17 mouse cellular contexts compared by ENCODE assay signal in the genomic region with DNA sequence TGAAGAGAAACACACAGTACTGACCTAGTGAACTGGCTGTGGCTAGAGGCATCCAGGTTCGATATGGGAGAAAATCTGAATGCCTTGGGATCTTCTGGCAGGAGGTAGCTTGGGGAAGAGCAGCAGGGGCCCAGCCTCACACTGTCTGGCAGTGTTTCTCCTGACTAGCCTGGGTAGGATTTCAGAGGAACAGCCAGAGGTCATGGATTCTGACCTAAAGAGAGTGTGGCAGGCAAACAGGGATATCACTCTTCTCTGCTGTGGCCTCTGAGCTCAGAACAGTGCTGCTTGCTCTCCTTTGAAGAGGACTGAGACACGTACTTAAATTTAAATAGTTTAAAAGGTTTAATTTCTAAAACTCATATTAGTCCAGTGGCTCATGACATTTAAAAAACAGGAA. TPM values are rescaled to one million over a fixed set of nuclear protein-coding genes. Genes with fewer than 3 reads are reported as not detected.
A peak's percentile ranks its signal among the peaks of the same experiment; 100 is the strongest.
DNase-seq lines count a peak whose midpoint lies in the region; ATAC-seq and TF ChIP-seq lines count a peak whose summit lies in the region.
"Had no signal": no experiment of that assay in that cellular context is flagged by ENCODE, and none has a peak within 500 bp of the region (broad histone marks: within the 10 kb centered on the region; RNA-seq: fewer than 3 reads in every experiment).

No protein-coding gene starts in this region.

- peak overlapping the region; percentile 57 for H3K4me2 ChIP-seq in lung, embryonic 14.5 days
- H3K4me2 ChIP-seq in heart, embryonic 16.5 days (ENCODE audit: low read depth, low read length), result 0 out of 2 replicates have a peak overlapping the region, but pooled peaks have one; percentile 4
- H3K4me2 ChIP-seq: forebrain, embryonic 13.5 days; hindbrain, embryonic 14.5 days; liver, embryonic 12.5 days had no signal

- intact Hi-C loops in heart, postnatal 36 days (cut with DNase I), result no loop called here

- DNase-seq in heart, adult 11 months, result peak; percentile 89
- DNase-seq in heart, postnatal 36 days, result no peak
- DNase-seq in lung, embryonic 14.5 days, result peak; percentile 65
- no peak for DNase-seq in lung, adult 2 months
- DNase-seq in lung, postnatal 36 days, result peak; percentile 67
- DNase-seq in thymus, postnatal 0 days (ENCODE audit: low spot score), result no peak
- no peak for DNase-seq in gastrocnemius, postnatal 10 days
- DNase-seq: cerebellum, adult 11-12 months; gastrocnemius, adult 2 months; kidney, postnatal 10 days; right cerebral cortex, postnatal 25 days; thymus, postnatal 25 days had no signal

- H3K27me3 ChIP-seq in lung, embryonic 14.5 days (ENCODE audit: insufficient read depth, low read length), result no peaks in the 10 kb centered on the region
- H3K27me3 ChIP-seq in heart, embryonic 16.5 days (ENCODE audit: control insufficient read depth, insufficient read depth, low read length), result no peaks in the 10 kb centered on the region
- H3K27me3 ChIP-seq: forebrain, embryonic 13.5 days; liver, embryonic 12.5 days; megakaryocyte, embryonic 14.5 days had no signal

- no peaks in the 10 kb centered on the region for H3K9me3 ChIP-seq in lung, embryonic 14.5 days (ENCODE audit: low read depth, low read length)
- H3K9me3 ChIP-seq in heart, embryonic 16.5 days (replicated peaks; ENCODE audit: control insufficient read depth, low read length), result no peaks in the 10 kb centered on the region
- H3K9me3 ChIP-seq: forebrain, embryonic 13.5 days; liver, embryonic 12.5 days; megakaryocyte, embryonic 14.5 days had no signal

- 13% methylated on average over 2 of the region's 2 CpGs for whole genome bisulfite sequencing in lung, embryonic 14.5 days
- WGBS in lung, adult 2 months, result 33% methylated on average over 2 of the region's 2 CpGs
- 16% methylated on average over 2 of the region's 2 CpGs for WGBS in heart, embryonic 16.5 days

- ATAC-seq in lung, embryonic 14.5 days (ENCODE audit: insufficient read depth), result peak; percentile 52; the same call in 1 of the 2 replicates
- no peak; the same call in 1 of the 2 replicates for ATAC-seq in heart, embryonic 16.5 days (replicated peaks; ENCODE audit: extremely low read depth, insufficient read depth, low FRiP score)
- ATAC-seq: forebrain, embryonic 13.5 days; liver, embryonic 12.5 days had no signal

- TF ChIP-seq CTCF in lung, embryonic 14.5 days (IDR thresholded peaks at IDR 0.05; ENCODE audit: low read depth), result no peak
- no peak for TF ChIP-seq CTCF in lung, adult 2 months (IDR thresholded peaks at IDR 0.05; ENCODE audit: insufficient read depth, low read length)

- no peak for TF ChIP-seq POLR2A in lung, adult 2 months (IDR thresholded peaks at IDR 0.05; ENCODE audit: borderline replicate concordance, extremely low read depth, low read depth, low read length)

- H3K4me1 ChIP-seq in lung, embryonic 14.5 days (ENCODE audit: insufficient read depth), result peaks cover 17% of the 10 kb centered on the region; the same call in 1 of the 2 replicates
- no peaks in the 10 kb centered on the region for H3K4me1 ChIP-seq in lung, adult 2 months (ENCODE audit: control insufficient read depth, insufficient read depth, low read length)
- H3K4me1 ChIP-seq in heart, embryonic 16.5 days (ENCODE audit: control insufficient read depth, insufficient read depth, low read length), result peaks cover 49% of the 10 kb centered on the region
- H3K4me1 ChIP-seq: forebrain, embryonic 13.5 days; megakaryocyte, embryonic 14.5 days had no signal

- H3K36me3 ChIP-seq in lung, embryonic 14.5 days (ENCODE audit: insufficient read depth), result peaks cover 46% of the 10 kb centered on the region
- H3K36me3 ChIP-seq in heart, embryonic 16.5 days (ENCODE audit: control insufficient read depth, insufficient read depth), result 0 out of 2 replicates have a peak, but pooled peaks cover 6% of the 10 kb centered on the region
- H3K36me3 ChIP-seq: liver, embryonic 12.5 days had no signal

- H3K9ac ChIP-seq in lung, embryonic 14.5 days, result 0 out of 2 replicates have a peak overlapping the region, but pooled peaks have one; percentile 26
- H3K9ac ChIP-seq in heart, embryonic 16.5 days (ENCODE audit: low read length), result no peak overlapping the region
- H3K9ac ChIP-seq: forebrain, embryonic 13.5 days; hindbrain, embryonic 14.5 days; liver, embryonic 12.5 days had no signal

- peak overlapping the region; percentile 76 for H3K27ac ChIP-seq in lung, embryonic 14.5 days (ENCODE audit: low read depth)
- H3K27ac ChIP-seq in heart, embryonic 16.5 days (ENCODE audit: low read length), result peak overlapping the region; percentile 54
- H3K27ac ChIP-seq: forebrain, embryonic 13.5 days; gastrocnemius, adult 2 months; hindbrain, embryonic 14.5 days; liver, embryonic 12.5 days had no signal

- H3K4me3 ChIP-seq in lung, embryonic 14.5 days (ENCODE audit: low read depth, low read length), result peak overlapping the region; percentile 24
- no peak overlapping the region for H3K4me3 ChIP-seq in lung, adult 2 months (replicated peaks; ENCODE audit: extremely low read depth, low read depth, low read length)
- no peak overlapping the region for H3K4me3 ChIP-seq in heart, embryonic 16.5 days (ENCODE audit: low read length)
- H3K4me3 ChIP-seq: forebrain, embryonic 13.5 days; gastrocnemius, adult 2 months; liver, embryonic 12.5 days; megakaryocyte, embryonic 14.5 days had no signal

RNA-seq across cellular contexts. Expression of a gene that starts 7.2 kb away (rescaled TPM):
- 10 to 100 TPM; 39.2 to 43.5 TPM for total RNA-seq in heart, postnatal 36 days (2021)
- polyA plus RNA-seq in lung, embryonic 14.5 days (2014; fragmentation: Nextera tagmentation; extraction: Ambion mirVana), result 140 and 147 TPM in 2 replicates
- polyA plus RNA-seq in lung, adult 2 months (2012; rRNA removed), result 35.5 and 50.1 TPM in 2 replicates
- 39.9 and 40.1 TPM in 2 replicates for polyA plus RNA-seq in heart, embryonic 16.5 days (2015; fragmentation: Nextera tagmentation; extraction: Ambion mirVana)
- polyA plus RNA-seq in thymus, postnatal 0 days (2015; fragmentation: Nextera tagmentation; extraction: Ambion mirVana), result 2.5 and 3.6 TPM in 2 replicates
- 10 to 100 TPM in 1 of 2 experiments, 1 to 10 TPM in 1; 9.3 to 12.1 TPM for total RNA-seq in gastrocnemius, postnatal 10 days (2021)

Comparison
In these comparisons a context has a peak if more than half of its experiments do, and no peak if none do; other contexts are left out.
1. DNase-seq: peak in heart, adult 11 months (single experiment), lung, embryonic 14.5 days (single experiment) and lung, postnatal 36 days (single experiment); none in heart, postnatal 36 days (0 of 2), lung, adult 2 months (single experiment), thymus, postnatal 0 days (single experiment) and gastrocnemius, postnatal 10 days (single experiment).